Mouse (Mus musculus): ENCODE measurements at regions not wholly inside any gene's neighbourhood (a gene's known extent, or its start where the extent isn't known, plus 50 kb on each side); places are given as distances from the start of the nearest gene placed in this dataset.

- no peak for TF ChIP-seq GATA1 (IDR thresholded peaks at IDR 0.05; ENCODE audit: borderline replicate concordance, low read length)
- TF ChIP-seq FLI1 (IDR thresholded peaks at IDR 0.05; ENCODE audit: low read length) = no peak
Measured at GRCm38 (mm10) chrX:11239066-11239465, 60.0 kb upstream of the H2al1a start.
